19 mouse cellular contexts compared by ENCODE assay signal in genomic region chr1:141435452-141435851, GRCm38 (mm10).
"Had no signal": no experiment of that assay in that cellular context is flagged by ENCODE, and none has a peak within 500 bp of the region (broad histone marks: within the 10 kb centered on the region; RNA-seq: fewer than 3 reads in every experiment).

No protein-coding gene starts in this region.

- H3K9me3 ChIP-seq: limb, embryonic 12.5 days; liver, embryonic 13.5 days; lung, embryonic 15.5 days; megakaryocyte, embryonic 14.5 days; neural tube, embryonic 13.5 days; stomach, embryonic 15.5 days had no signal

- H3K27me3 ChIP-seq: limb, embryonic 12.5 days; liver, embryonic 13.5 days; lung, embryonic 15.5 days; megakaryocyte, embryonic 14.5 days; neural tube, embryonic 13.5 days; stomach, embryonic 15.5 days had no signal

- H3K4me1 ChIP-seq: limb, embryonic 12.5 days; liver, embryonic 13.5 days; lung, embryonic 15.5 days; megakaryocyte, embryonic 14.5 days; neural tube, embryonic 13.5 days; stomach, embryonic 15.5 days had no signal

- H3K4me3 ChIP-seq: limb, embryonic 12.5 days; liver, embryonic 13.5 days; lung, embryonic 15.5 days; megakaryocyte, embryonic 14.5 days; neural tube, embryonic 13.5 days; stomach, embryonic 15.5 days had no signal

- DNase-seq: kidney, adult 9 months; kidney, postnatal 10 days; kidney, postnatal 4 days; liver; liver, embryonic 13.5 days; liver, postnatal 0 days; lung, postnatal 14 days; retina, postnatal 1 day; right cerebral cortex, postnatal 4 days; spleen, adult 18-20 months; thymus, postnatal 4 days had no signal

- H3K9ac ChIP-seq: limb, embryonic 12.5 days; liver, embryonic 13.5 days; liver, postnatal 0 days; lung, embryonic 15.5 days; neural tube, embryonic 13.5 days; stomach, embryonic 15.5 days had no signal

- ATAC-seq: liver, postnatal 0 days; midbrain, embryonic 16.5 days had no signal

- H3K36me3 ChIP-seq: limb, embryonic 12.5 days; liver, embryonic 13.5 days; lung, embryonic 15.5 days; neural tube, embryonic 13.5 days; stomach, embryonic 15.5 days had no signal

- H3K27ac ChIP-seq: limb, embryonic 12.5 days; liver, embryonic 13.5 days; lung, embryonic 15.5 days; macrophage; neural tube, embryonic 13.5 days; stomach, embryonic 15.5 days had no signal

- H3K4me2 ChIP-seq: limb, embryonic 12.5 days; liver, embryonic 13.5 days; lung, embryonic 15.5 days; midbrain, embryonic 11.5 days; neural tube, embryonic 13.5 days; stomach, embryonic 15.5 days had no signal
